Mouse (Mus musculus): ENCODE measurements at regions not wholly inside any gene's neighbourhood (a gene's known extent, or its start where the extent isn't known, plus 50 kb on each side); places are given as distances from the start of the nearest gene placed in this dataset.
A peak's percentile ranks its signal among the peaks of the same experiment; 100 is the strongest.

GRCm38 (mm10) chr4:91180241-91181096 is 220.1 kb downstream of the Elavl2 start:
- Histone ChIP-seq H3K4me3 (no peak overlapping the region), H3K4me1 (no peaks in the 10 kb centered on the region), H3K9me3 (no peaks in the 10 kb centered on the region), H3K27ac (no peak overlapping the region), H3K4me2 (no peak overlapping the region), H3K27me3 (replicated peaks) (no peaks in the 10 kb centered on the region), H3K9ac (no peak overlapping the region), H3K36me3 (replicated peaks) (no peaks in the 10 kb centered on the region)
- 64% methylated on average over 8 of the region's 8 CpGs for WGBS
- no peak for ATAC-seq (replicated peaks)

- Histone ChIP-seq H3K4me3 (no peak overlapping the region), H3K9me3 (no peaks in the 10 kb centered on the region), H3K4me1 (peaks cover 7% of the 10 kb centered on the region), H3K36me3 (replicated peaks) (no peaks in the 10 kb centered on the region), H3K9ac (no peak overlapping the region), H3K27me3 (replicated peaks) (no peaks in the 10 kb centered on the region), H3K4me2 (peak overlapping the region; percentile 2; the same call in 1 of the 2 replicates), H3K27ac (no peak overlapping the region)
- 45% methylated on average over 11 of the region's 11 CpGs for WGBS
- ATAC-seq (replicated peaks): peak; percentile 71
These were observed 236.1 kb downstream of the Elavl2 start for GRCm38 (mm10) chr4:91164280-91165121.

- Histone ChIP-seq H3K36me3 (replicated peaks) (no peaks in the 10 kb centered on the region), H3K27me3 (replicated peaks) (no peaks in the 10 kb centered on the region), H3K4me1 (peaks cover 3% of the 10 kb centered on the region; the same call in 1 of the 2 replicates), H3K9ac (no peak overlapping the region), H3K4me2 (no peak overlapping the region), H3K27ac (no peak overlapping the region), H3K9me3 (no peaks in the 10 kb centered on the region), H3K4me3 (no peak overlapping the region)
- ATAC-seq (replicated peaks): no peak
- WGBS: 71% methylated on average over 7 of the region's 7 CpGs
These were observed 243.5 kb downstream of the Elavl2 start for GRCm38 (mm10) chr4:91157047-91157446.

- Histone ChIP-seq H3K27me3 (replicated peaks) (no peaks in the 10 kb centered on the region), H3K9ac (no peak overlapping the region), H3K4me3 (no peak overlapping the region), H3K4me2 (no peak overlapping the region), H3K27ac (no peak overlapping the region), H3K4me1 (no peaks in the 10 kb centered on the region), H3K36me3 (replicated peaks) (no peaks in the 10 kb centered on the region), H3K9me3 (no peaks in the 10 kb centered on the region)
- no peak for ATAC-seq (replicated peaks)
- 87% methylated on average over 7 of the region's 7 CpGs for WGBS
These were observed 255.9 kb downstream of the Elavl2 start for GRCm38 (mm10) chr4:91144666-91145065.

GRCm38 (mm10) chr4:91143906-91144305 is 256.7 kb downstream of the Elavl2 start:
- Histone ChIP-seq H3K4me1 (no peaks in the 10 kb centered on the region), H3K36me3 (replicated peaks) (no peaks in the 10 kb centered on the region), H3K4me2 (no peak overlapping the region), H3K9me3 (no peaks in the 10 kb centered on the region), H3K9ac (no peak overlapping the region), H3K27ac (no peak overlapping the region), H3K4me3 (no peak overlapping the region), H3K27me3 (replicated peaks) (no peaks in the 10 kb centered on the region)
- 61% methylated on average over 5 of the region's 5 CpGs for WGBS
- no peak for ATAC-seq (replicated peaks)

GRCm38 (mm10) chr4:91135327-91135726 is 265.3 kb downstream of the Elavl2 start:
- ATAC-seq (replicated peaks): no peak

GRCm38 (mm10) chr4:91132266-91132665 is 268.3 kb downstream of the Elavl2 start:
- Histone ChIP-seq H3K4me1 (no peaks in the 10 kb centered on the region), H3K4me2 (no peak overlapping the region), H3K27me3 (replicated peaks) (no peaks in the 10 kb centered on the region), H3K9me3 (no peaks in the 10 kb centered on the region), H3K4me3 (no peak overlapping the region), H3K36me3 (replicated peaks) (no peaks in the 10 kb centered on the region), H3K27ac (no peak overlapping the region), H3K9ac (no peak overlapping the region)
- 86% methylated on average over 7 of the region's 7 CpGs for WGBS
- ATAC-seq (replicated peaks): no peak

More at GRCm38 (mm10) chr4:91135327-91135726, 265.3 kb downstream of the Elavl2 start:
- no peaks in the 10 kb centered on the region for H3K36me3 ChIP-seq (replicated peaks)
- no peak overlapping the region for H3K9ac ChIP-seq
- H3K4me3 ChIP-seq: no peak overlapping the region
- no peaks in the 10 kb centered on the region for H3K27me3 ChIP-seq (replicated peaks)
- H3K4me1 ChIP-seq: no peaks in the 10 kb centered on the region
- no peak overlapping the region for H3K4me2 ChIP-seq
- H3K9me3 ChIP-seq: no peaks in the 10 kb centered on the region
- no peak overlapping the region for H3K27ac ChIP-seq
- WGBS: 79% methylated on average over 3 of the region's 3 CpGs

GRCm38 (mm10) chr4:91120277-91120676 is 280.3 kb downstream of the Elavl2 start:
- no peak overlapping the region for H3K4me2 ChIP-seq
- no peak overlapping the region for H3K4me3 ChIP-seq
- ATAC-seq (replicated peaks): no peak
- H3K36me3 ChIP-seq (replicated peaks): no peaks in the 10 kb centered on the region
- H3K9me3 ChIP-seq: no peaks in the 10 kb centered on the region
- no peaks in the 10 kb centered on the region for H3K4me1 ChIP-seq
- 73% methylated on average over 4 of the region's 4 CpGs for WGBS
- H3K27ac ChIP-seq: no peak overlapping the region
- H3K9ac ChIP-seq: no peak overlapping the region
- H3K27me3 ChIP-seq (replicated peaks): no peaks in the 10 kb centered on the region

GRCm38 (mm10) chr4:91116807-91117609 is 283.6 kb downstream of the Elavl2 start:
- 59% methylated on average over 5 of the region's 5 CpGs for WGBS
- peaks cover 4% of the 10 kb centered on the region; the same call in 1 of the 2 replicates for H3K4me1 ChIP-seq
- no peak overlapping the region for H3K4me2 ChIP-seq
- ATAC-seq (replicated peaks): 0 out of 2 replicates have a peak, but pooled peaks have one; percentile 67
- no peak overlapping the region for H3K27ac ChIP-seq
- H3K9ac ChIP-seq: no peak overlapping the region
- no peaks in the 10 kb centered on the region for H3K36me3 ChIP-seq (replicated peaks)
- H3K27me3 ChIP-seq (replicated peaks): no peaks in the 10 kb centered on the region
- no peaks in the 10 kb centered on the region for H3K9me3 ChIP-seq
- no peak overlapping the region for H3K4me3 ChIP-seq

GRCm38 (mm10) chr4:91111684-91112681 is 288.6 kb downstream of the Elavl2 start:
- H3K9ac ChIP-seq: no peak overlapping the region
- H3K4me1 ChIP-seq: peaks cover 5% of the 10 kb centered on the region; the same call in 1 of the 2 replicates
- no peak overlapping the region for H3K27ac ChIP-seq
- ATAC-seq (replicated peaks): peak; percentile 76
- H3K4me2 ChIP-seq: no peak overlapping the region
- H3K36me3 ChIP-seq (replicated peaks): no peaks in the 10 kb centered on the region
- no peaks in the 10 kb centered on the region for H3K27me3 ChIP-seq (replicated peaks)
- H3K9me3 ChIP-seq: no peaks in the 10 kb centered on the region
- WGBS: 73% methylated on average over 11 of the region's 11 CpGs
- no peak overlapping the region for H3K4me3 ChIP-seq

GRCm38 (mm10) chr4:91096086-91096485 is 304.5 kb downstream of the Elavl2 start:
- no peaks in the 10 kb centered on the region for H3K27me3 ChIP-seq (replicated peaks)
- H3K9ac ChIP-seq: no peak overlapping the region
- H3K4me3 ChIP-seq: no peak overlapping the region
- H3K36me3 ChIP-seq (replicated peaks): no peaks in the 10 kb centered on the region
- no peak overlapping the region for H3K4me2 ChIP-seq
- ATAC-seq (replicated peaks): no peak
- no peak overlapping the region for H3K27ac ChIP-seq
- no peaks in the 10 kb centered on the region for H3K9me3 ChIP-seq
- 0 out of 2 replicates have a peak, but pooled peaks cover 6% of the 10 kb centered on the region for H3K4me1 ChIP-seq

Measured in midbrain, embryonic 15.5 days (tissue).